Mouse (Mus musculus): ENCODE measurements around the gene Hist1h2bb. TPM values are rescaled to one million over a fixed set of nuclear protein-coding genes. Genes with fewer than 3 reads are reported as not detected.

Gene Hist1h2bb
- total RNA-seq, 4 experiments from 2014 or later = 14.1 to 21.7 (median 16.7) TPM

DNA sequence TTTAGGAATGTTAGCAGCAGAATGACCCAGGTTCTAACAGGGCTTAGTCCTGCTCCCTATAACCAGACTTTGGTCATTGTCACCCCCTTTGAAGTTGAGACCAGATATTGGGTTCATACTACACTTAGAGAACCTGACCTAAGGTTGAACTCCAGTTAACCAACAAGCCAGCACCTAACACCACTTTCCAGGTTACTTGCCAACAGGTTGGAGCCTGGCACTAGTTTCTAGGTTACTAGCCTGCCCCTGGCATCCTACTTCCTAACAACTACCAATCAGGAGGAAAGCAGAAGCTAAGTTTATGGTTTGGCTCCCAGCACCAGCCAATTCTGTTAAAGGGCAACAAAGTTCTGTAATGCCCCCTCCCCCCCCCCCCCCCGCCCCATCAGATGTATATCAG is 21.3 kb upstream of the Hist1h2bb start:
- DNase-seq (ENCODE audit: low spot score in 2 of 2) = no peak

DNA sequence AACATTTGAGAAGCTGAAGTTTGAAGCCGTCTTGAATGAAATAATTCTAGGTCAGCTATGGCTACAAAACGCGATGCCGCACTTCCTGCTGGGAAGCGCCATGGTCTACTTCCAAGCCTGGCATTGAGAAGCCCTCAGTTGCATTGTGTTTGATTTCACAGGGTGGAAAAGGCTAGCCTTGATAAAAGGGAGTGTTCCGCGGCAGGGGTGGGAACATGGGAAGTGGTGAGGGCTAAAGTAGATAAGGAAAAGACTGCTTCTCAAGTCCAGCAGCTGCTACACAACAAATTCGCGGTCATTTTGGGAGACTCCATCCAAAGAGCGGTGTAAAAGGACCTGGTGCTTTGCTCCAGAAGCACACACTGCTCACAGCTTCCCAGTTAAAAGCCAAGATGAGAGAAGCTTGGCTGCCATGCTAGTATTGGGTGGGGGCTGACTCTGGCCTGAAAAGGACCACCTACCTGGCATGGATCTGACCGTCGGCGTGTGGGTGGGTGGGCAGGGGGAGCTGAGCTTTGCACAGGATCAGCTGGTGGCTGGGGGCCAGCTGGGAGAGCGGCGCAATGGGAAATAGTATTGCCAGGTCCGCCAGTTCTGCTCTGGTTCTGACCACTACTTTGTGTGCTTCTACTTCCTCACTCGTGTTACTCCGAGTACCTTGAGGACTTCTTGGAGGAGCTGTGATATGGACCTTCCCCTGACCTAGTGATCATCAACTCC is 17.9 kb upstream of the Hist1h2bb start:
- DNase-seq (ENCODE audit: low spot score in 2 of 2) = no peak

DNA sequence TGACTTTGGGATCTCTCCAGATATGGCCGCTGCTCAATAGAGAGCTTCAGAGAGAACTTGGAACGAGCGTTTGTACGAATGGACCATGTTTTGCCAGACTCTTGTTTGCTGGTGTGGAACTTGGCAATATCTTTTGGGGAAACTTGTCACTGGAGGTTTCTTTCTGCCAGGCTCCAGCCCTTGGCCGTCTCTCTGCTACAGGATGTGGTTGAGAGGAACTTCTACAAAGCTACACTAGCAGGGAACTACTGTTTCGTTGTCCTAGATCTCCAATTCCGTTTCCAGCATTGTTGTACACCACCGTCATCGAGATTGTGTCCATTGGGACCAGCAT is 17.4 kb upstream of the Hist1h2bb start:
- DNase-seq (ENCODE audit: low spot score in 2 of 2) = peak in 1 of 2 experiments; percentile 4

DNA sequence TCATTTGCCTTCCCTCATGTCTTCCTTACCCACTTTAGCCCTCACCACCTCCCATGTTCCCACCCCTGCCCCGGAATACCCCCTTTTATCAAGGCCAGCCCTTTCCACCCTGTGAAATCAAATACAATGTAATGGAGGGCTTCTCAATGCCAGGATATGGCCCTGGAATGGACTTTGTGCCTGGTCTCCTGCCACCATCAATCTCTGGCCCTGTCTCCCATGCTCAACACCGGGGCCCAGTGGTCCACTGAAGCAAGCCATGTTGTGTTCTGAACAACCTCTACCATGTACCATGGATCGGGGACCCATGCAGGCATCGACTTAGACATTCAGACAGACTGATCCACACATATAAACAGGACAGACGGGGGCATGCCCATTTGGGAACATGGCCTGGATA is 16.8 kb upstream of the Hist1h2bb start:
- peak in 1 of 2 experiments; percentile 1 for DNase-seq (ENCODE audit: low spot score in 2 of 2)

- no peak for DNase-seq (ENCODE audit: low spot score in 2 of 2)
Measured at GRCm38 (mm10) chr13:23730479-23730878, 16.1 kb upstream of the Hist1h2bb start.

DNA sequence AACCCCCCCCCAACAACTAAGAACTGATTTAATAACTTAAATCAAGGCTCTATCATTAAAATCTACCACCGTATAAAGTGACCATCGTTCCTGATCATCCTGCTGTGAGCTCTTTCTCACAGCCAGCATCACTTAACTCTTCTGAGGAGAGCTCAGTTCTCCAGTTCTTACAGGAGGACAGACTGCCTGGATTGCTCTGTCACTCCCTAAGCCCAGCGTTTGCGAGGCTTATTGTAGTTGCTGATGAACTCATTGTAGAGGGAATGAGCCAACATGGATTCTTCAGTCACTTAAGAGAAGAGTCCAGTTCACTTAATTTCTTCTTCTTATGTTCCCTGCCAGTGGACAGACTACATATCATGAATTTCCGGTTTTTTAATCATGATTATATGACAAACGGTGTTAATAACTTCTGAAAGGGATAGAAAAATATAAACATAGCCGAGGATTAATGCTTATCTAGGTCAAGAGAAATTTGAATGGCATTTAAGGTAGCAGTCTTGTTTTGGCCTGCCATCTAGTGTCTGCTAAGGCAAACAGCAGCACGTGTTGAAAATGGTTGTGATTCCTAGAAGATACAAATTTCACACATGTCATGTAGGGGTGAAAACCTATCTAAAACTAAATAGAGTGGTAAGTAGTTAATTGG is 14.3 kb upstream of the Hist1h2bb start:
- no peak for DNase-seq (ENCODE audit: low spot score in 2 of 2)

GRCm38 (mm10) chr13:23737091-23737490 is 9.4 kb upstream of the Hist1h2bb start:
- DNase-seq (ENCODE audit: low spot score in 2 of 2) = no peak

DNA sequence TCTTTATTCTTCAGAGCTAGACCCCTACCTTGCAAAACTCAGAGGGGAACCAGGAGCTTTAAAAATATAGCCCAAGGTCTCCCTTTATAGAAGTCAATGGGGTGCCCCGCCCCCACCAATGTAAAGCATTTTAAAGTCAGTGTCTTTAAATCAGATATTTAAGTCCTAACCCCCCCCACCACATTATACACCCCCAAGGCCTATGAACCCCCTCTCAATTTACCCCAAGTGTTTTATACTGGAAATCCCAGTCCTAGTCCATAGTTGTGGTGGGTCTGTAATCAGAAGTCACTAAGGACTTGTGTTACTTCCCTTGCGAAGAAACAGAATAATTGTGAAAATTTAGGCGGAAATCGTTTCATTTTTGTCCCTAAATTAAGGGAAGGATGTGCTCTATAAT is 8.5 kb upstream of the Hist1h2bb start:
- no peak for DNase-seq (ENCODE audit: low spot score in 2 of 2)

- DNase-seq (ENCODE audit: low spot score in 2 of 2) = peak; percentile 76 to 85
Measured at GRCm38 (mm10) chr13:23738677-23739068, 7.9 kb upstream of the Hist1h2bb start, which contains the start of gene Hist1h1c. Gene Hist1h1c (plus strand): TSS chr13:23738808.

GRCm38 (mm10) chr13:23739069-23739921 is 7.2 kb upstream of the Hist1h2bb start:
- DNase-seq (ENCODE audit: low spot score in 2 of 2) = peak; percentile 95 to 97

DNA sequence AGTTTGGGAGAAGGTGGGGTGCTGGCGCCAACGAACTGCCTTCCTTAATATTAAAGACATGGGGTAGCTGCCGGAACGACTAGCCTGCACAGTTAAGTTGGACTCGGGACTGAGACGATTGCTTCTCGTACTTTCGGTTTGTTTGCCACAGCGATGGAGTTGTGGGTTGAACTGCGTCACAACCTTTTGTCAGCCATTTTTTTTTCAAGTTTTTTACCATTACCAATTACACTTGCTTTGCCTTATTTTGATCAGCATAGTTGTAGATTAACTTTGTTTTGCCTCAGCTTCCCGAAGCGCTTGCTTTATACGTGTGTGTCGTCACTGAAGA is 6.6 kb upstream of the Hist1h2bb start:
- no peak for DNase-seq (ENCODE audit: low spot score in 2 of 2)

- no peak for DNase-seq (ENCODE audit: low spot score in 2 of 2)
Measured at GRCm38 (mm10) chr13:23740256-23740840, 6.2 kb upstream of the Hist1h2bb start.

DNA sequence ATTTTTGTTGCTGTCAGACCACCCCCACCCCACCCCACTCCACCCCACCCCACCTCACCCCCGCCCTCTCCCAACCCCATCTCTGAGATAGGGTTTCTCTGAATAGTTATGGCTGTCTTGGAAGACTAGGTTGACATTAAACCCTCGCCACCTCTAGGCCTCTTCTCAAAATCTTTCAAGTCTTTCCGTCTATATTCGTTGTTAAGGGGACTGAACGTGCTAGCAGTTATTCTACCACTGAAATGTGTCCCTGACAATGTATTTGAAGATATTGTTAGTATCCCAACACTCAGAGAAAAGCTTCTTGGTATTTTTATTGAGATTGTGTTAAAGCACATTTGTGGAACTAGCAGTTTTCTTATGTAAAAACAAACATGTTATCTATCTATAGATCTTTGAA is 5.6 kb upstream of the Hist1h2bb start:
- DNase-seq (ENCODE audit: low spot score in 2 of 2) = no peak

DNA sequence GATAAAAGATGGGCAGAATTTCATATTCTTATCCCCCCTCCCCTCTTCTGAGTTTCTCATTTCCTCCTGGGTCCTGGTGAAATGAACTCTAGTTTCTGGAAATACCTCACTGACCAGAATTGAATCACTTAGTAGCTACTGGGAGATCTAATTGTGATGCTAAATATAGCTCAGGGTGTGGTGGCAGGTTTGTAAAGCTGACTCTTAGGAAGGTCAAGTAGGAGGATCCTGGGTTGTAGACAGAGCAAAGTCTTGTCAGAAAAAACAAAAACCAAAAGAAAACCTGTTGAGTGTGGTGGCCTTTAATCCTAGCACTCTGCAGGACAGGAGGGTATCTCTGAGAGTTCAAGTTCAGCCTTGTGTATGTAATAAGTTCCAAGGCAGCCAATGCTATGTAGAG is 4.5 kb upstream of the Hist1h2bb start:
- no peak for DNase-seq (ENCODE audit: low spot score in 2 of 2)

DNA sequence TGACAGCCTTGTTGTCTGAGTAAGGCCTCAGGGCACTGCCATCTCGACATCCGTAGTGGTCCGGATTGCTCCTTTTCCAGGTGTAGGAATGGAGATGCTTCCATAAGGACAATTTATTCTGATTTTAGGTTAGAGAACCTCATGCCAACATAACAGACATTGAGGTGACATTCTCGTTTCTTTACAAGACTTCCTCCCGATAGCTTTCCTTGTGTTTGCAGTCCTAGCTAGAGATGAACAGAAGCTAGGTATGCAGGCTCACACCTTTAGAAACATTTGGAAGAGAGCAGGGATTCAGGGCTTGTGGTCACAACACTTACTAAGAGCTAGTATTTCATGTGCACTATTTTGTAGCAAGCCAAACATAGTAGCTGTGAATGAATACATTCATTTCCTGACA is 3.3 kb upstream of the Hist1h2bb start:
- DNase-seq (ENCODE audit: low spot score in 2 of 2) = no peak

GRCm38 (mm10) chr13:23743963-23744362 is 2.6 kb upstream of the Hist1h2bb start:
- no peak for DNase-seq (ENCODE audit: low spot score in 2 of 2)

DNA sequence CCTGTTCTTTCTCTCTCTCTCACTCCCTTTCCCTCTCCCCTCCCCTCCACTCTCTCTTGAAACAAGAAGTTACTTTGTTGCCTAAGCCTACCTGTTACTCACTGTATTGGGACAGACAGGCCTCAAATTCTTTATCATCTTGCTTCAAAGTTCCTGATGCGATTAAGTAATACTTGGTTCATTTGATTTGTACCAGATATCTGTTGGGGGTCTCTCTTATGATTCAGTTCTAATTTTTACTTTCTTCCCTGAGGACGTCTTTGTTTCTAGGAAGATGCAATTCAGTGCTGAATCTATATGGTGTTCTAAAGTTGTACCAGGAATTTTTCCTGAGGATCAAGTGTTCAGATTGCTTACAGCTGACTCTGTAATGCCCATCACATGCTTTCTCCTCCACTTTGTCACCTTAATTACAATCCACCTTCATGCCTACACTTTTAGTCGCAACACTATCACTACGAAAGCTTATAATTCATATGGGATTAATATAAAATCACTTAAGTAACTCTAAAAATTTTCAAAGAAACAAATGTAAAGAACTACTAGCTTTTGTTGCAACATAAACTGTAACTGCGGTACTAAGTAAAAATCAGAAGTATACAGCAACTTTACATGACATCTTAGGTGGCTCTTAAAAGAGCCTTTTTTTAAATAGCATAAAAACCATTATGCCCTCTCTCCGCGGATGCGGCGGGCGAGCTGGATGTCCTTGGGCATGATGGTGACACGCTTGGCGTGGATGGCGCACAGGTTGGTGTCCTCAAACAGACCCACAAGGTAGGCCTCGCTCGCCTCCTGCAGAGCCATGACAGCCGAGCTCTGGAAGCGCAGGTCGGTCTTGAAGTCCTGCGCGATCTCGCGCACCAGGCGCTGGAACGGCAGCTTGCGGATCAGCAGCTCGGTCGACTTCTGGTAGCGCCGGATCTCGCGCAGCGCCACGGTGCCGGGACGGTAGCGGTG is 1.8 kb upstream of the Hist1h2bb start:
- DNase-seq (ENCODE audit: low spot score in 2 of 2) = no peak

DNA sequence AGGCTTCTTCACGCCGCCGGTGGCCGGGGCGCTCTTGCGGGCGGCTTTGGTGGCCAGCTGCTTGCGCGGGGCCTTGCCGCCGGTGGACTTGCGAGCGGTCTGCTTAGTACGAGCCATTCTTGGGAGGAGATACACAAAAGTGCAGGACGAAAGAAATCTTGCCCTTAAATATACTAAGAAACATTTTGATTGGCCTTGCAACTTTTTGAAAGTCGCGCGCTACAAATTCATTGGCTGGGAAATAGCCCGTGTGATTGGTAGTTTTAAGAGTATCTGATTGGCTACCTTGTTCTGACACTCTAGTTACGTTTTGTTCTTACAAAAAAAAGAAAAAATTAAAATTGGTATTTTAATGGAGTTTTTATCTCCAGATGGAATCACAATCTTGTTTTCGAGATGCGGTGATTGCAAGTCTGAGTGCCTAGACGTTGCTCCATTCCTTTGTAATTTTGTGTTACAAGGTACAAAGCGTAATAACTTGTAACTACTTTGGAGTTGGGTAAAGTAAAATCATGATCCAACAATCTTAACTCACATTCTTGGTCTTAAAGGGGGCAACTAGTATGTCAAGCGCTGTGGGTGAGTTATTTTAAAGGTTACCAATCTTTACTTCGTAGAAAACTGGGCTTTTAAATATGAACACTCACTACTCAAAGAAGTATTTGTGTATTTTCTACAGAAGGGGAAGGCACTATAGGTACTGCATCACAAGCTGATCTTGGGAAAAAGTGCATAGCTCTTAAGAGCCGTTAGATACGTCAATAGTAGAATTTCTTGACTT is 963 bp upstream of the Hist1h2bb start, which contains the start of gene Hist1h3c:
TSS of gene Hist1h3c (minus strand) at position 222 of the 781 bp plus-strand sequence.
- DNase-seq (ENCODE audit: low spot score in 2 of 2) = peak; percentile 77 to 83

DNA sequence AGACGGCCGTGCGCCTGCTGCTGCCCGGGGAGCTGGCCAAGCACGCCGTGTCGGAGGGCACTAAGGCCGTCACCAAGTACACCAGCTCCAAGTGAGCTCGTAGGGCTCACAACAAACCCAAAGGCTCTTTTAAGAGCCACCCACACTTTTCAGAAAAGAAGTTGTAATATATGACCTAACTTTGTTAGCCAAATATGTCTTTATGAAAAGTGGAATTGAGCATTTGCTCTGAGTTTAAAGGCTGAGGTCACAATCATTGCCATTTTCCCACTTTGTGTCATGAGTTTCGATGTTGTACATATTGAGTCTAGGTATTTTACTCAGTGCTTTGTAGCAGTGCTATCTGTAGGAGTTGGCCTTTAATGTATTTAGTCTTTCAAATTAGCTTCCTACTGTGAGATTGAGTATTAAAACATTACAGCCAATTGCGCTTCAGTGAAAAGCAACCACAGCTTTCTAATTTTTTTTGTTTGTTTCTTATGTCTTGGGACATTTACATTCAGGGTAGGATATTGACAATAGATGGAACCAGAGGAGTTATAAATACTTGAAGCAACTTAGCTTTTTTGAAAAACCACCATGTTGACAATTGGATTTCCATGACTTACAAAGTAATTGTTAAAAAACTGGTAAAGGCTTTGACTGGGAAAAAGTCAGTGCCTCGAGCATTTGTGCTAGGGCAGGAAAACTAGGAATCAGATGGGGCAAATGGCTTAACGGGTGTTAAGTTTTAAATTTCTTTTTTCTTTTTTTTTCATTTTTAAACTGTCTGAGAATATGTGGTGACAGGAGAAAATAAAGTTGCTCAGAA is 752 bp downstream of the Hist1h2bb start:
- no peak for DNase-seq (ENCODE audit: low spot score in 2 of 2)

All from layer of hippocampus, adult 8-10 months (tissue).